Mouse (Mus musculus): Measurements from ENCODE around the gene Unc93b1.
A peak's percentile ranks its signal among the peaks of the same experiment; 100 is the strongest.

The Unc93b1 gene

GRCm38 (mm10) chr19:3935032-3935895 lies at the start of gene Unc93b1:
Gene Unc93b1 (plus strand): TSS chr19:3935186.
- peak; percentile 34 for DNase-seq (ENCODE audit: low read depth)

GRCm38 (mm10) chr19:3889096-3889495 lies 45.9 kb upstream of the Unc93b1 start:
- no peak for DNase-seq (ENCODE audit: low read depth)

- no peak for DNase-seq (ENCODE audit: low read depth)
Observed at GRCm38 (mm10) chr19:3890181-3890580, 44.8 kb upstream of the Unc93b1 start.

- DNase-seq (ENCODE audit: low read depth), result no peak
Observed at GRCm38 (mm10) chr19:3893545-3894116, 41.4 kb upstream of the Unc93b1 start.

GRCm38 (mm10) chr19:3894294-3894693 lies 40.7 kb upstream of the Unc93b1 start:
- DNase-seq (ENCODE audit: low read depth), result no peak

- DNase-seq (ENCODE audit: low read depth), result no peak
Observed at GRCm38 (mm10) chr19:3895171-3895631, 39.8 kb upstream of the Unc93b1 start.

GRCm38 (mm10) chr19:3896208-3896607 lies 38.8 kb upstream of the Unc93b1 start:
- no peak for DNase-seq (ENCODE audit: low read depth)

GRCm38 (mm10) chr19:3897557-3897956 lies 37.4 kb upstream of the Unc93b1 start:
- no peak for DNase-seq (ENCODE audit: low read depth)

- no peak for DNase-seq (ENCODE audit: low read depth)
Observed at GRCm38 (mm10) chr19:3898952-3899351, 36.0 kb upstream of the Unc93b1 start.

GRCm38 (mm10) chr19:3899618-3900017 lies 35.4 kb upstream of the Unc93b1 start:
- DNase-seq (ENCODE audit: low read depth), result no peak

GRCm38 (mm10) chr19:3902966-3903365 lies 32.0 kb upstream of the Unc93b1 start:
- no peak for DNase-seq (ENCODE audit: low read depth)

- DNase-seq (ENCODE audit: low read depth), result no peak
Observed at GRCm38 (mm10) chr19:3903648-3904362, 31.2 kb upstream of the Unc93b1 start.

- DNase-seq (ENCODE audit: low read depth), result no peak
Observed at GRCm38 (mm10) chr19:3904363-3904675, 30.7 kb upstream of the Unc93b1 start.

- no peak for DNase-seq (ENCODE audit: low read depth)
Observed at GRCm38 (mm10) chr19:3905261-3905969, 29.6 kb upstream of the Unc93b1 start.

GRCm38 (mm10) chr19:3906326-3906725 lies 28.7 kb upstream of the Unc93b1 start:
- DNase-seq (ENCODE audit: low read depth), result no peak

- no peak for DNase-seq (ENCODE audit: low read depth)
Observed at GRCm38 (mm10) chr19:3906795-3907786, 27.9 kb upstream of the Unc93b1 start, which contains the start of gene Tcirg1. Gene Tcirg1 (minus strand): TSS chr19:3907133.

GRCm38 (mm10) chr19:3907876-3908660 lies 26.9 kb upstream of the Unc93b1 start:
- no peak for DNase-seq (ENCODE audit: low read depth)

GRCm38 (mm10) chr19:3910206-3910605 lies 24.8 kb upstream of the Unc93b1 start:
- no peak for DNase-seq (ENCODE audit: low read depth)

GRCm38 (mm10) chr19:3912337-3913204 lies 22.4 kb upstream of the Unc93b1 start, which contains the start of gene Ndufs8:
Gene Ndufs8 (minus strand): TSS chr19:3912774.
- peak; percentile 97 for DNase-seq (ENCODE audit: low read depth)
